Mouse (Mus musculus) olfactory bulb, adult 2 months (tissue): ENCODE results near the gene Ndufs5. TPM values are rescaled to one million over a fixed set of nuclear protein-coding genes. Genes with fewer than 3 reads are reported as not detected.

ENCODE experiments used
- H3K27ac ChIP-seq: fragments of 200-500 bp; 2 replicates; pipeline ENCODE4 v1.5.1; 2012; ENCODE audit warnings: low read depth, low read length; ENCODE audit not compliant: insufficient read depth
- H3K4me1 ChIP-seq: fragments of 200-500 bp; 2 replicates; pipeline ENCODE4 v1.6.1; 2012; ENCODE audit warnings: low read length; ENCODE audit not compliant: control insufficient read depth, insufficient read depth
- H3K4me3 ChIP-seq: fragments of 200-500 bp; 2 replicates; pipeline ENCODE4 v1.5.1; 2012; ENCODE audit warnings: mild to moderate bottlenecking, low read depth, low read length, moderate library complexity; ENCODE audit not compliant: insufficient read depth
- CTCF ChIP-seq: fragments of 200-500 bp; IDR thresholded peaks from 2 replicates; pipeline ENCODE4 v1.5.1; 2012; ENCODE audit warnings: low read depth, mild to moderate bottlenecking, low read length, moderate library complexity; ENCODE audit not compliant: insufficient read depth
- POLR2A ChIP-seq: fragments of 200-500 bp; IDR thresholded peaks from 2 replicates; pipeline ENCODE4 v1.6.1; 2012; ENCODE audit warnings: mild to moderate bottlenecking, low read depth, low read length, moderate library complexity; ENCODE audit not compliant: insufficient read depth
- WGBS: fragments of 180-500 bp; shearing (Covaris S2); methylation state at CpG from one replicate; pipeline ENCODE4 v1.1.7; 2018; 5-methylcytosine and 5-hydroxymethylcytosine counted together
- polyA plus RNA-seq: library from polyadenylated mRNA; stranded (reverse); fragments of >200 nt; gene quantifications from 2 replicates; pipeline ENCODE4 v1.2.4, GENCODE M21; 2012; ENCODE audit warnings: low replicate concordance; ENCODE audit not compliant: missing spikeins, insufficient read depth, insufficient read length

The Ndufs5 gene
- polyA plus RNA-seq, 1 experiment = not detected

DNA sequence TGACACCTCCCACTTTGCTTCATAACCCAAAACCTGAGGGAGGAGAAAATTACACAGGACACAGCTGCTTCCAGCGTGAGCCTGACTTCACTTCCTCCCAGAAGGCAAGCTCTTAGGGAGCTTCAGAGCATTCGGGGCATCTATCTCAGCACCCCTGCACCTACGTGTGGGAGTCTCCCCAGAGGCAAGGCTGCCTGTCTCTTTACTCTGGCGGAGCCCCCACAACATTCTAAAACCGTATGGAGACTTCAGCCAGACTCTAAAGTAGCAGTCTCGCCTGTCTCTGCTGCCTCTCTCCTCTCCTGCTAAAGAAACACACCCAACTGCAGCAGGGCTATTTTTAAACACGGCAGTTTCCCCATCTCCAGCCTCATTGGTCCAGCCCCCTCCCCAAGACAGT lies 37.0 kb downstream of the Ndufs5 start:
- H3K27ac ChIP-seq = peak overlapping the region; percentile 97

GRCm38 (mm10) chr4:123677060-123677804 lies 40.8 kb downstream of the Ndufs5 start:
- TF ChIP-seq POLR2A (no peak), CTCF (no peak)
- 18% methylated on average over 10 of the region's 10 CpGs for WGBS
- H3K27ac ChIP-seq = peak overlapping the region; percentile 67
- no peak overlapping the region for H3K4me3 ChIP-seq
- peaks cover 32% of the 10 kb centered on the region for H3K4me1 ChIP-seq

More for the DNA sequence above, 37.0 kb downstream of the Ndufs5 start:
- no peak for TF ChIP-seq CTCF
- Histone ChIP-seq H3K4me3 (no peak overlapping the region; the same call in 1 of the 2 replicates), H3K4me1 (peaks cover 54% of the 10 kb centered on the region)
- 13% methylated on average over 7 of the region's 7 CpGs for WGBS

- Histone ChIP-seq H3K27ac (peak overlapping the region; percentile 2), H3K4me1 (peaks cover 16% of the 10 kb centered on the region), H3K4me3 (no peak overlapping the region)
- no peak for TF ChIP-seq POLR2A
- TF ChIP-seq CTCF = no peak
These were observed 47.4 kb downstream of the Ndufs5 start for GRCm38 (mm10) chr4:123670598-123670997.

DNA sequence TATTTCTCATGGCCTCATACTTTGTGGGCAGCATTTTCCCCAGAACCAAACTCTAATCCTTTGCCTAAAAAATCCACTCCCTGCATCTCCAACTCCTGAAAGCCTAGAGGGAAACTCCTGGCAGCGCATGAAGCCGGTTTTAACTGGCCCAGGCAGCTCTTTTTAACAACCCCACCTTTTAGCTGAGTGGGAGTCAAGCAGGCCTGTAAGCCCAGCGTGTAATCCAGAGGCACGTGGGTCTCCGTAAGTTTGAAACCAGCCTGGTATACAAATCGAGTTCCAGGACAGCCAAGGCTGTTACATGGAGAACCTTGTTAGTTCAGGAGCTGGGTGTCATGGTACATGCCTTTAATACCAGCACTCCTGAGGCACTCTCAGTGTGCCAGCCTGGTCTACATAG lies 48.3 kb downstream of the Ndufs5 start:
- TF ChIP-seq CTCF (no peak), POLR2A (no peak)
- 23% methylated on average over 6 of the region's 6 CpGs for WGBS
- peaks cover 23% of the 10 kb centered on the region for H3K4me1 ChIP-seq
- H3K4me3 ChIP-seq = no peak overlapping the region
- H3K27ac ChIP-seq = 0 out of 2 replicates have a peak overlapping the region, but pooled peaks have one; percentile 21

DNA sequence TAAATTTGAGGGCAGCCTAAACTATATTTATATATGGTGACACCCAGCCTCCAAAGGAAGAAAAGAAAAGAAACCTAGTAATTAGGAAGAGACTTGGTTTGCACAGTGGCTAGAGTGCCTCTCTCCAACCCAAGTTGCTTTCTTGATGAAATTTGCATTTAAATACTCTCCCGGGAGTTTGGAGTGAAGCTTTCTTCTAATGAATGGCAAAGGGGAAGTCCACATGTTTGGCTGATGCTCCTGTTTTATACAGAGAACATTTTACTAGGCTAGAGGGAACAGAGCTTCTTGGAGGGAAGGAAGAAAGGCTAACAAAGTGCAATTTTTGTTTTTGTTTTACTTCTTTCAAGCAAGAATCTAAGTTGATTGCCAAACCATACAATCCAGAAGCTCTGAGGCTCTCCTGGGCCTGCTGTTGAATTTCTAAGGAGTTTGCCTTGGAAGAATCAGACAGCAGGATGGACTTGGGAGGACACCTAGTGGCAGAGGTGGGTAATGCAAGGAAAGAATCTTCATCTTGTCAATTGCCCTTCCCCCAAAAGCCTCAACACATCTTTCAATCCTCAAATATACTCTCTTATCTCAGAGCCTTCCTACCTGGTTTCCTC lies 50.6 kb downstream of the Ndufs5 start:
- Histone ChIP-seq H3K27ac (peak overlapping the region; percentile 78; the same call in 1 of the 2 replicates), H3K4me3 (no peak overlapping the region), H3K4me1 (peaks cover 35% of the 10 kb centered on the region)

GRCm38 (mm10) chr4:123666517-123666916 lies 51.5 kb downstream of the Ndufs5 start:
- TF ChIP-seq CTCF (no peak), POLR2A (no peak)
- no peak overlapping the region for H3K4me3 ChIP-seq
- peaks cover 34% of the 10 kb centered on the region for H3K4me1 ChIP-seq
- H3K27ac ChIP-seq = 0 out of 2 replicates have a peak overlapping the region, but pooled peaks have one; percentile 78
- WGBS = 50% methylated on average over 1 of the region's 1 CpGs

More for the DNA sequence above, 50.6 kb downstream of the Ndufs5 start:
- TF ChIP-seq POLR2A = no peak
- WGBS = 0% methylated on average over 1 of the region's 1 CpGs

DNA sequence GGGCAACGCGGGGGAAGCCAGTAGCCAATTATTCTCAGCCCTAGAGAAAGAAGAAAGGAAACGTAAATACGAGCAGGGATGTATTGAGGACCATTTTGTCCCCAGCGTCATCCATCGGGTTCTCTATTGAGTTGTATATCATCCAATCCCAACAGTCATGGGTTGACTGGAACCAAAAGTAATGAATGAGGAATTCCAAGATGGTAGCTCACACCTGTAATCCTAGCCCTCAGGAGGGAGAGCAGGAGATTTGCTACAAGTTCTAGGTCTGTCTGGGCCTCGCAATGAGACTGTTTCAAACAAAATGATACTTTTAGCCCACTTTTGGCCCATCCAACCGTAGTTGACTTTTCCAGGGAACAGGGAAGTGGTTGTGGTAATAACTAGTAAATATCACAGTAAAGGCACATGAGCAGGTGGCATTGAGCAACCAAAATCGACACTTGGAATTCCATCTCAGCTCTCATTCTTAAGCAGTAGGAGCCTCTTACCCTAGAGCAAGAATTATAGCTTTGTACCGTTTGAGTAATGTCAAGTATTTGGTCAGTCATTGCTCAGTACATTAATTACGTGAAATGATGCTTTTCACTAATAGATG lies 52.2 kb downstream of the Ndufs5 start:
- 30% methylated on average over 11 of the region's 11 CpGs for WGBS
- H3K4me1 ChIP-seq = peaks cover 27% of the 10 kb centered on the region
- TF ChIP-seq CTCF = no peak
- no peak overlapping the region for H3K4me3 ChIP-seq
- H3K27ac ChIP-seq = peak overlapping the region; percentile 74

DNA sequence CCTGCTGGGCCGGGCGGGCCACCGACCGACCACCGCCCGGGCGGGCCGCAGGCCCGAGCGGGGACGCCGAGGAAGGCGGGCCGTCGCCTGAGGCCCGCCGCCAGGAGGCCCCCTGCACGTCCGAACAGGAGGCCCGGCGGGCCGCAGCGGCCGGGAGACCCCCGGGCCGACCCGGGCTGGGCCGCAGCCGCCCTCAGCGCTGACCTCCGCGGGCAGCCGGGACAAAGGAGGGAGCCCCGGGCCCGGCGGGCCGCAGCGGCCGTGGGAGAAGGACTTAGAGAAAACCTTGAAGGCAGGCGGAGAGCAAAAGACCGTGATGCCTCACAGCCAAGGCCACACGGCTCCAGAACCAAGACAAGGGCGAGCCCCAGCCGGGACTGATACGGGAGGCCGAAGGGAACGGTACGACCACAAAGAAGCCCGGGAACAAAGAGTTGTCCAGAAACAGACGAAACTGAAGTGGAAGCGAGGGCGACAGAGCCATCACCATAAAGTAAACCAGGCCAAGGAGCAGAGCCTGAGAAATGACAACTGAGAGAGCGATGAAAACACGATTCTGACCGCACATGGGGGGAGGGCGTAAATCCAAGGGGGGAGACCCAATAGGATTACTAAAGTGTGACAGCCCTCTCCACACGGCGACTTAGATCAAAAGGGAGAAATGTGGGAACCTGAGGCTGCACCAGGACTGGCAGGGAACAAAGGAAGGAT lies 52.9 kb downstream of the Ndufs5 start:
- Histone ChIP-seq H3K4me1 (peaks cover 22% of the 10 kb centered on the region), H3K4me3 (peak overlapping the region; percentile 92), H3K27ac (peak overlapping the region; percentile 74)
- TF ChIP-seq POLR2A (no peak), CTCF (0 out of 2 replicates have a peak, but pooled peaks have one; percentile 0)
- WGBS = 3% methylated on average over 58 of the region's 58 CpGs
